Comparison of ENCODE assay signal across 1 mouse cellular context in the genomic region with DNA sequence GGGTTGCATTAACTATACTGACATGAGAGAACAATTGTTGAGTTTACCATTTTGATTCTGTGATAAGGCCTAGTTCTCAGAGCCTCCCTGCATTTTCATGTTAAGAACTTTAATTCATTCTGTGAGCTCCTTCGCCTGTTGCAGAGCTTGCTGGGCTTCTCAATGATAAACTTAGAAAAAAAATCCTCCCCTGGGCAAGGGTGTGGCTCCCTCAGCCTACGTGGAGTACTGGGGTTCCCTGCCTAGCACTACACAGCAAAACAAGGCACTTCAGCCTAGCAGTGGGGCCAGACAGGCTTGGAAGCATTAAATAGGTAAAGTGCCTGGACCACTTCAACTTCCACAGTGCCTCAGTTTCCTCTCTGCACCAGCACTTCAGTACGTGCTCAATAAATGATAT.
TF ChIP-seq lines count a peak whose summit lies in the region.

No protein-coding gene starts in this region.

TF ChIP-seq in MEL, 35 proteins besides CTCF, POLR2A, EP300 and RAD21:
- TF ChIP-seq MXI1 (IDR thresholded peaks at IDR 0.05; ENCODE audit: low read depth, low read length) = no peak
- peak; percentile 29; the same call in 1 of the 2 replicates for TF ChIP-seq ZNF384 (IDR thresholded peaks at IDR 0.05; ENCODE audit: low read depth, low read length)
